Mouse (Mus musculus) adrenal gland, adult 8-10 months (tissue): ENCODE data around the gene Stxbp5. TPM values are rescaled to one million over a fixed set of nuclear protein-coding genes. Genes with fewer than 3 reads are reported as not detected.

ENCODE experiments used
- DNase-seq: peaks from one replicate; pipeline ENCODE4 v3.0.0; 2022
- total RNA-seq, 4 experiments: library from RNA; stranded (reverse); gene quantifications; 2 replicates each; pipeline ENCODE4 v1.2.4; 2022

The Stxbp5 gene
- total RNA-seq, 4 experiments from 2014 or later = 29.1 to 43.0 (median 31.7) TPM

- no peak for DNase-seq
Observed at GRCm38 (mm10) chr10:9733861-9734260, 167.0 kb downstream of the Stxbp5 start.

- DNase-seq = no peak
Observed at GRCm38 (mm10) chr10:9732065-9732749, 168.7 kb downstream of the Stxbp5 start.

- no peak for DNase-seq
Observed at GRCm38 (mm10) chr10:9722519-9723303, 178.2 kb downstream of the Stxbp5 start.

- DNase-seq = no peak
Observed at GRCm38 (mm10) chr10:9720027-9720426, 180.9 kb downstream of the Stxbp5 start.

GRCm38 (mm10) chr10:9718086-9718485 is 182.8 kb downstream of the Stxbp5 start:
- DNase-seq = no peak

Other genes starting within 250 kb of the Stxbp5 start
- 10 to 100 TPM in 2 of 4 experiments, 1 to 10 TPM in 2; 2.5 to 16.0 (median 6.7) TPM for gene Samd5, start 225.9 kb downstream of the Stxbp5 start, total RNA-seq